Mouse (Mus musculus) liver, embryonic 11.5 days (tissue): ENCODE results near the gene Polr3h. TPM values are rescaled to one million over a fixed set of nuclear protein-coding genes. Genes with fewer than 3 reads are reported as not detected.

Experiments
- ATAC-seq: fragments of 200-750 bp; cut with Nextera tagmentation; replicated peaks from 2 replicates; pipeline ENCODE4 v1.8.0; 2017; ENCODE audit warnings: moderate number of reproducible peaks, mild to moderate bottlenecking, moderate TSS enrichment, moderate library complexity; ENCODE audit not compliant: low FRiP score
- DNase-seq: peaks from one replicate; pipeline ENCODE4 v3.0.0-alpha.2; 2017; ENCODE audit warnings: low spot score
- H3K27ac ChIP-seq: fragments of 300-500 bp; sonication (generic); 2 replicates; pipeline ENCODE4 v1.5.1; 2014; ENCODE audit warnings: mild to moderate bottlenecking, low read depth, low read length, control low read depth
- H3K27me3 ChIP-seq: fragments of 300-500 bp; sonication (generic); replicated peaks from 2 replicates; pipeline ENCODE4 v1.6.1; 2014; ENCODE audit warnings: low read length, mixed read lengths; ENCODE audit not compliant: control insufficient read depth, insufficient read depth
- H3K36me3 ChIP-seq: fragments of 300-500 bp; sonication (generic); 2 replicates; pipeline ENCODE4 v1.6.1; 2014; ENCODE audit warnings: mild to moderate bottlenecking, low read length, moderate library complexity, mixed read lengths; ENCODE audit not compliant: control insufficient read depth, insufficient read depth
- H3K4me1 ChIP-seq: fragments of 300-500 bp; sonication (generic); replicated peaks from 2 replicates; pipeline ENCODE4 v1.6.1; 2014; ENCODE audit warnings: low read length, mixed read lengths; ENCODE audit not compliant: control insufficient read depth, insufficient read depth
- H3K4me2 ChIP-seq: fragments of 300-500 bp; sonication (generic); 2 replicates; pipeline ENCODE4 v1.6.1; 2014; ENCODE audit warnings: mild to moderate bottlenecking, control low read depth, moderate library complexity
- H3K4me3 ChIP-seq: fragments of 300-500 bp; sonication (generic); 2 replicates; pipeline ENCODE4 v1.5.1; 2014; ENCODE audit warnings: low read depth, low read length, control low read depth
- H3K9ac ChIP-seq: fragments of 300-500 bp; sonication (generic); 2 replicates; pipeline ENCODE4 v1.6.1; 2014; ENCODE audit warnings: low read depth, low read length, control low read depth
- H3K9me3 ChIP-seq: fragments of 300-500 bp; sonication (generic); 2 replicates; pipeline ENCODE4 v1.6.1; 2016; ENCODE audit warnings: low read length, inconsistent platforms, mixed read lengths; ENCODE audit not compliant: control insufficient read depth
- WGBS: fragments of 180-500 bp; shearing (Covaris S2); extraction: QIAGEN DNeasy Blood & Tissue Kit; methylation state at CpG from one replicate; pipeline ENCODE4 v1.1.7; 2014; 5-methylcytosine and 5-hydroxymethylcytosine counted together
- polyA plus RNA-seq: library from polyadenylated mRNA; unstranded; fragments of >200 nt; fragmentation: Nextera tagmentation; extraction: Ambion mirVana; gene quantifications from 2 replicates; pipeline ENCODE4 v1.2.1, GENCODE M21; 2014

The Polr3h gene
- polyA plus RNA-seq, 1 experiment from 2014 or later = 131 TPM

GRCm38 (mm10) chr15:81852411-81853000, 73.5 kb downstream of the Polr3h start:
- H3K27ac ChIP-seq = no peak overlapping the region
- ATAC-seq (no peak), DNase-seq (no peak)
- no peak overlapping the region for H3K4me3 ChIP-seq
- peaks cover 5% of the 10 kb centered on the region; the same call in 1 of the 2 replicates for H3K4me1 ChIP-seq
- H3K9me3 ChIP-seq = no peaks in the 10 kb centered on the region
- WGBS = 78% methylated on average over 9 of the region's 9 CpGs
- no peak overlapping the region for H3K9ac ChIP-seq
- H3K4me2 ChIP-seq = no peak overlapping the region
- peaks cover 29% of the 10 kb centered on the region for H3K36me3 ChIP-seq
- no peaks in the 10 kb centered on the region for H3K27me3 ChIP-seq

GRCm38 (mm10) chr15:81851375-81851774, 74.7 kb downstream of the Polr3h start:
- 93% methylated on average over 15 of the region's 15 CpGs for WGBS
- no peak overlapping the region for H3K27ac ChIP-seq
- no peaks in the 10 kb centered on the region for H3K27me3 ChIP-seq
- H3K4me2 ChIP-seq = no peak overlapping the region
- DNase-seq (no peak), ATAC-seq (no peak)
- H3K9ac ChIP-seq = no peak overlapping the region
- H3K4me1 ChIP-seq = peaks cover 3% of the 10 kb centered on the region; the same call in 1 of the 2 replicates
- H3K36me3 ChIP-seq = peaks cover 29% of the 10 kb centered on the region
- H3K9me3 ChIP-seq = no peaks in the 10 kb centered on the region
- no peak overlapping the region for H3K4me3 ChIP-seq

GRCm38 (mm10) chr15:81850718-81851117, 75.3 kb downstream of the Polr3h start:
- Histone ChIP-seq H3K27me3 (no peaks in the 10 kb centered on the region), H3K36me3 (peaks cover 29% of the 10 kb centered on the region), H3K4me1 (peaks cover 7% of the 10 kb centered on the region; the same call in 1 of the 2 replicates), H3K9me3 (no peaks in the 10 kb centered on the region), H3K4me3 (no peak overlapping the region), H3K27ac (no peak overlapping the region), H3K9ac (no peak overlapping the region), H3K4me2 (no peak overlapping the region)
- ATAC-seq (no peak), DNase-seq (no peak)
- WGBS = 87% methylated on average over 14 of the region's 14 CpGs

DNA sequence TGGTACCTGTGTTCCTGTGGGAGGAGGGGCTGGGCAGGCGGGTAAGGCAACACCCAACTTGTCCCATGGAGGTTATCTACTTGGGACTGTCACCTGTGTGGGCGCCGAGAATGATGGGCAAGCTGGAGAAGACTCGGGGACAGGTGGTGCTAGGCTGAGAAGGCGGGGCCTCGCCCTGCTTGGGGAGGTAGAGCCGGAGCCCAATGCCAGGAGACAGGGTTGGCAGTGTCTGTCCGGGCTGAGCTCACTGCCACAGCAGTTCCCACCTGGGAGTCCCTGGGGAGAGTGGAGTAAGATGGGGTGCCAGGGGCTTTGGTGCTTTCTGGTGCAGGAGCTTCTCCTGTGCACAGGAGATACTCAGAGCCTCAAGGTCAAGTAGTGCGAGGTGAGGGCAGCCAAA, 76.9 kb downstream of the Polr3h start:
- Histone ChIP-seq H3K36me3 (peaks cover 28% of the 10 kb centered on the region), H3K27ac (no peak overlapping the region), H3K27me3 (no peaks in the 10 kb centered on the region), H3K4me3 (no peak overlapping the region), H3K9ac (no peak overlapping the region), H3K4me2 (no peak overlapping the region), H3K9me3 (no peaks in the 10 kb centered on the region), H3K4me1 (0 out of 2 replicates have a peak, but pooled peaks cover 5% of the 10 kb centered on the region)
- WGBS = 86% methylated on average over 9 of the region's 9 CpGs
- no peak for DNase-seq
- no peak for ATAC-seq

DNA sequence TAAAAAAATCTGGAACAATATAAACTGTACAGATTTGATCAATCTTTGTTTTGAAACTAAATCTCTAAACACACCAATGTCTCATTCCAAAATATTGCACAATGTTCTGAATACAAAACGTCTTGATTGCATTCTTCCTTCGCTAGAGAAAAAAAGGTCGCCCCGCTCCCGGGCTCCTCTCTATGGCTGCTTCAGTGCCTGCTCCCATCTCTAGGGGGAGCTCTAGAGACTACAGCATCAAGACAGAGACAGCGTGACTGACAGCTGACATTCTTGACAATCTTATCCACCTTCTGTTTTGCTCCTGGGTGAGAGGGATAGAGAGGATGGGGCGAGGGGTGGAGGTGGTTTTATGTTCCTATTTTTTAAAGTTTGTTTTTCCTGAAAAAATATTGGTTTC, 77.7 kb downstream of the Polr3h start:
- ATAC-seq (peak; percentile 66; the same call in 1 of the 2 replicates), DNase-seq (peak; percentile 50)
- Histone ChIP-seq H3K27me3 (no peaks in the 10 kb centered on the region), H3K4me2 (no peak overlapping the region), H3K4me1 (0 out of 2 replicates have a peak, but pooled peaks cover 5% of the 10 kb centered on the region), H3K36me3 (peaks cover 27% of the 10 kb centered on the region), H3K9ac (no peak overlapping the region), H3K27ac (no peak overlapping the region), H3K9me3 (no peaks in the 10 kb centered on the region), H3K4me3 (no peak overlapping the region)
- 43% methylated on average over 7 of the region's 7 CpGs for WGBS

DNA sequence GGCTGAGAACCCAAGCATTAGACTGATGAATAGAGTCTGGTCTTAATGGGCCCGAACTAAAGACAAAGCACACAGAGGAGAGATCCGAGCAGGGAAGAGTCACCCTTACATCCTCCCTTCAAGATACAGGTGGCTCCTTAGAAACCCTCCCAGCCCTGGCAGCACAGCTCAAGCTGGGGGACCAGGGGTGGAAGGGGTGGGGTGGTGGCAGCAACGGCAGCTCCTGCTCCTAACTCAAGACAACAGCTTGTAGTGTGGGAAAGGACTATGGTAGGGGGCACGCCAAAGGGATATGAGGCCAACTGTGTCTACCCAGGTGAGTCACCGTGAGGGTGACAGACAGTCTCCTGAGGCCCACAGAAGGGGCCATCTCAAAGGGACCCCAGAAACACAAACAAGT, 78.2 kb downstream of the Polr3h start:
- Histone ChIP-seq H3K4me2 (no peak overlapping the region), H3K36me3 (peaks cover 27% of the 10 kb centered on the region), H3K27ac (no peak overlapping the region), H3K4me3 (no peak overlapping the region), H3K27me3 (no peaks in the 10 kb centered on the region), H3K4me1 (0 out of 2 replicates have a peak, but pooled peaks cover 5% of the 10 kb centered on the region), H3K9ac (no peak overlapping the region), H3K9me3 (no peaks in the 10 kb centered on the region)
- DNase-seq (no peak), ATAC-seq (no peak)
- WGBS = 85% methylated on average over 5 of the region's 5 CpGs

DNA sequence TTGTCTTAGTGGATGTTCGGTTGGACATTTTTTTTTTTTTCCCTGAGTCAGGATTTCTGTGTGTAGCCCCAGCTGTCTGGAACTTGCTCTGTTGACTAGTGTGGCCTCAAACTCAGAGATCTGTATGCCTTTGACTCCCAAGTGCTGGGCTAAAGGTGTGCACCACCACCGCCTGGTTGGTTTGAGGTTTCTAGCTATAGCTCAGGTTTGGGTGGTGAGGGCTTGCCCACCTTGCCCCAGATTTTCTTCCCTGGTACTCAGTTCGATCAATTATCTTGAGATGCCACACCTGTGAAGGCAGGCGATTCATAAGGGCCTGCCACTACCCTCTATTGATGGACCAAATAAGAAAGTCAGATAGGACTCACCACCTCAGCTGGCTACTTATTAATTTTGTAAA, 78.9 kb downstream of the Polr3h start:
- Histone ChIP-seq H3K9me3 (no peaks in the 10 kb centered on the region), H3K4me2 (no peak overlapping the region), H3K9ac (no peak overlapping the region), H3K4me3 (no peak overlapping the region), H3K27ac (no peak overlapping the region), H3K36me3 (peaks cover 25% of the 10 kb centered on the region), H3K27me3 (no peaks in the 10 kb centered on the region), H3K4me1 (0 out of 2 replicates have a peak, but pooled peaks cover 5% of the 10 kb centered on the region)
- 83% methylated on average over 4 of the region's 4 CpGs for WGBS
- no peak for DNase-seq
- no peak for ATAC-seq

GRCm38 (mm10) chr15:81846755-81847154, 79.3 kb downstream of the Polr3h start:
- Histone ChIP-seq H3K9ac (no peak overlapping the region), H3K9me3 (no peaks in the 10 kb centered on the region), H3K27ac (no peak overlapping the region), H3K4me1 (0 out of 2 replicates have a peak, but pooled peaks cover 5% of the 10 kb centered on the region), H3K27me3 (no peaks in the 10 kb centered on the region), H3K4me2 (no peak overlapping the region), H3K4me3 (no peak overlapping the region), H3K36me3 (peaks cover 21% of the 10 kb centered on the region)
- ATAC-seq (no peak), DNase-seq (no peak)
- 82% methylated on average over 9 of the region's 9 CpGs for WGBS

GRCm38 (mm10) chr15:81845724-81846123, 80.3 kb downstream of the Polr3h start:
- Histone ChIP-seq H3K4me2 (no peak overlapping the region), H3K4me1 (0 out of 2 replicates have a peak, but pooled peaks cover 5% of the 10 kb centered on the region), H3K27ac (no peak overlapping the region), H3K36me3 (peaks cover 11% of the 10 kb centered on the region), H3K9me3 (no peaks in the 10 kb centered on the region), H3K27me3 (no peaks in the 10 kb centered on the region), H3K9ac (no peak overlapping the region), H3K4me3 (no peak overlapping the region)
- WGBS = 33% methylated on average over 4 of the region's 4 CpGs
- ATAC-seq (peak; percentile 51), DNase-seq (no peak)
